Mouse (Mus musculus) limb, embryonic 13.5 days (tissue): Measurements from ENCODE around the gene Diexf. TPM values are rescaled to one million over a fixed set of nuclear protein-coding genes. Genes with fewer than 3 reads are reported as not detected.
A peak's percentile ranks its signal among the peaks of the same experiment; 100 is the strongest.

Experiments
- ATAC-seq: fragments of 200-750 bp; cut with Nextera tagmentation; 2 replicates; pipeline ENCODE4 v1.8.0; 2017; ENCODE audit warnings: low read depth, moderate number of reproducible peaks, moderate TSS enrichment; ENCODE audit not compliant: low FRiP score
- H3K27ac ChIP-seq: fragments of 300-500 bp; sonication (generic); 2 replicates; pipeline ENCODE4 v1.5.1; 2015; ENCODE audit warnings: inconsistent platforms, mild to moderate bottlenecking, moderate library complexity
- H3K27me3 ChIP-seq: fragments of 300-500 bp; sonication (generic); 2 replicates; pipeline ENCODE4 v1.6.1; 2015; ENCODE audit warnings: mild to moderate bottlenecking, inconsistent platforms
- H3K36me3 ChIP-seq: fragments of 300-500 bp; sonication (generic); 2 replicates; pipeline ENCODE4 v1.6.1; 2015; ENCODE audit warnings: inconsistent platforms, mild to moderate bottlenecking, moderate library complexity
- H3K4me1 ChIP-seq: fragments of 300-500 bp; sonication (generic); 2 replicates; pipeline ENCODE4 v1.6.1; 2015; ENCODE audit warnings: inconsistent platforms
- H3K4me2 ChIP-seq: fragments of 300-500 bp; sonication (generic); replicated peaks from 2 replicates; pipeline ENCODE4 v1.6.1; 2015; ENCODE audit warnings: inconsistent platforms, mild to moderate bottlenecking, moderate library complexity
- H3K4me3 ChIP-seq: fragments of 300-500 bp; sonication (generic); 2 replicates; pipeline ENCODE4 v1.5.1; 2015; ENCODE audit warnings: moderate library complexity, mild to moderate bottlenecking, inconsistent platforms
- H3K9ac ChIP-seq: fragments of 300-500 bp; sonication (generic); 2 replicates; pipeline ENCODE4 v1.6.1; 2015; ENCODE audit warnings: mild to moderate bottlenecking, inconsistent platforms
- H3K9me3 ChIP-seq: fragments of 300-500 bp; sonication (generic); 2 replicates; pipeline ENCODE4 v1.6.1; 2016; ENCODE audit warnings: inconsistent platforms
- WGBS: fragments of 180-500 bp; shearing (Covaris S2); methylation state at CpG from one replicate; pipeline ENCODE4 v1.1.7; 2015; 5-methylcytosine and 5-hydroxymethylcytosine counted together
- polyA plus RNA-seq: library from polyadenylated mRNA; unstranded; fragments of >200 nt; fragmentation: Nextera tagmentation; extraction: Ambion mirVana; gene quantifications from 2 replicates; pipeline ENCODE4 v1.2.1, GENCODE M21; 2015

Gene Diexf
- 9.4 and 10.4 TPM in 2 replicates for polyA plus RNA-seq

DNA sequence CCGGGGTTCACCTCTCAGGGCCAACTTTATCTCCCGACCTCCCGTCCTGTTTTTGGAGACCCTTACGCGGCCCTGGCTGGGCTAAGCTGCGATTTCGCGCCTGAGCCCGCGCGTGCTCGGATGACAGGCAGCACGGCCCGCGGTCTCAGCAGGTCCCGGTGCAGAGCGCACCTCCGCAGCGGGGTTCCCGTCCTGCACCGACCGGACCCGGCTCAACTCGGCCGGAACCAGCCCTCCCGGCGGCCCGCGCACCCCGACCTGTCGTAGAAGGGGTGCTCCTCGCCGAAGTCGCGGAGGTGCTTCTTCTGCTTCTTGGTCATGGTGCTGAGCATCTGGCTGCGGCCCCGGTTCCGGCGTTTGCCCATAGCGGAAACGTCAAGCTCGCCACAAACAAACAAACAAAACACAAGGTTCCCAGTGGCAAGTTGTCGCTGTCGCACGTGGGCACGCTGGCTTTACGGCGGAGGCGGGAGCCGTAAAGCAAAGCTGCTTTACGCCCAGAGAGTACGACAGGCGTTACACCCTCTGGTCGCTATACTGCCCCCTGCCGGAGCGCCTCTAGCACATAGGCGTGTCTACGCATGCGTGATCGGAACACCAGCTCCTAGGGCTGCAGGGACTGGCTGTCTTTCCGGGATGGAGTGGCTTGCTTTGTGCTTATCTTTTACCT, at the start of gene Diexf:
Gene Diexf, minus strand, starts transcription at position 487 of the 670 bp plus-strand sequence.
- Histone ChIP-seq H3K36me3 (peaks cover 25% of the 10 kb centered on the region), H3K9ac (peak within 1 kb of the TSS; percentile 89), H3K4me1 (peaks cover 11% of the 10 kb centered on the region), H3K27me3 (no peaks in the 10 kb centered on the region), H3K9me3 (no peaks in the 10 kb centered on the region), H3K4me2 (peak within 1 kb of the TSS; percentile 75), H3K27ac (no peak within 1 kb of the TSS), H3K4me3 (peak within 1 kb of the TSS; percentile 97)
- WGBS: under 1% methylated on average over 61 of the region's 61 CpGs
- ATAC-seq: peak; percentile 93

DNA sequence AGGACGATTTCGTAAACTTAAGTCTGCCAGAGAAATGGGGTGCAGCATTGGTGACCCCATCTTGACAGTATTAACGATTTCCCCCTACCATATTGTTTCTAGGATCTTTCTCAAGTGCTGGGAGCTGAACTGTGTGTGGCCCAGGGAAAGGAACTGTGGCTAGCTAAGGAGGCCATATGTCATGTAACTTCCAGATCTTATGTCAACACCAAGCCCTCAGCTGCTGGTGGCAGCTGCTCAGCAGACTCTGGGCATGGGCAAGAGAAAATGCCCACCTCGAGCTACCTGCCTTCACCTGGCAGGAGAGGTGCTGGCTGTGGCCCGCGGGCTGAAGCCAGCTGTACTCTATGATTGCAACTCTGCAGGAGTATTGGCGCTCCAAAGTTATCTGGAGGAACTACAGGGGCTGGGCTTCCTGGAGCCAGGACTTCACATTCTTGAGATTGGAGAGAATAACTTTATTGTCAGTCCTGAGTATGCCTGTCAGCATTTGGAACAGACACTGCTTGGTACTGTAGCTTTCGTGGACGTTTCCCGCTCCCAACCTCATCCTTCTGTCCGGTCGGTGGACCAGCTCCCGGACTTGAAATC, 44.2 kb upstream of the Diexf start:
- no peaks in the 10 kb centered on the region; the same call in none of the 2 replicates for H3K36me3 ChIP-seq
- peak overlapping the region; percentile 73 for H3K9ac ChIP-seq
- H3K4me2 ChIP-seq: peak overlapping the region; percentile 82
- peak overlapping the region; percentile 63 for H3K4me3 ChIP-seq
- no peak for ATAC-seq
- H3K9me3 ChIP-seq: no peaks in the 10 kb centered on the region
- H3K27me3 ChIP-seq: no peaks in the 10 kb centered on the region
- H3K27ac ChIP-seq: peak overlapping the region; percentile 83; the same call in 1 of the 2 replicates
- peaks cover 21% of the 10 kb centered on the region for H3K4me1 ChIP-seq
- WGBS: 89% methylated on average over 13 of the region's 13 CpGs

DNA sequence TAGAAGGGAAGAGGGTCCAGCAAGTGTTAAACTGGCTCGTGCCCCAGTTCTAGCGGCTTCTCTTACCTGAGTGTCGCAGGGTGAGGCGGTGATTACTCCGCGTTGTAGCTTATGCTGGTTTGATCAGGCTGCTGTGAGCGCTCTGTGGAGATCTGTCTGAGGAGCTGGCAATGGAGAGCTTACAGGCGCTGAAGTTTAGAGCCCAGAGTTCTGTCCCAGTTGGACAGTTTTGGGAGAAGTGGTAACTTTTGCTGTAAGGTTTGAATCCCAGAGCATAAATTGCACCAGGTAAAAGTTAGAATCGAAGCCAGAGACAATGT, 43.7 kb upstream of the Diexf start:
- H3K27me3 ChIP-seq: no peaks in the 10 kb centered on the region
- H3K9ac ChIP-seq: peak overlapping the region; percentile 73
- ATAC-seq: no peak
- H3K4me3 ChIP-seq: peak overlapping the region; percentile 63
- peak overlapping the region; percentile 83 for H3K27ac ChIP-seq
- peak overlapping the region; percentile 82 for H3K4me2 ChIP-seq
- 19% methylated on average over 9 of the region's 9 CpGs for WGBS
- no peaks in the 10 kb centered on the region for H3K9me3 ChIP-seq
- no peaks in the 10 kb centered on the region; the same call in none of the 2 replicates for H3K36me3 ChIP-seq
- H3K4me1 ChIP-seq: peaks cover 21% of the 10 kb centered on the region

DNA sequence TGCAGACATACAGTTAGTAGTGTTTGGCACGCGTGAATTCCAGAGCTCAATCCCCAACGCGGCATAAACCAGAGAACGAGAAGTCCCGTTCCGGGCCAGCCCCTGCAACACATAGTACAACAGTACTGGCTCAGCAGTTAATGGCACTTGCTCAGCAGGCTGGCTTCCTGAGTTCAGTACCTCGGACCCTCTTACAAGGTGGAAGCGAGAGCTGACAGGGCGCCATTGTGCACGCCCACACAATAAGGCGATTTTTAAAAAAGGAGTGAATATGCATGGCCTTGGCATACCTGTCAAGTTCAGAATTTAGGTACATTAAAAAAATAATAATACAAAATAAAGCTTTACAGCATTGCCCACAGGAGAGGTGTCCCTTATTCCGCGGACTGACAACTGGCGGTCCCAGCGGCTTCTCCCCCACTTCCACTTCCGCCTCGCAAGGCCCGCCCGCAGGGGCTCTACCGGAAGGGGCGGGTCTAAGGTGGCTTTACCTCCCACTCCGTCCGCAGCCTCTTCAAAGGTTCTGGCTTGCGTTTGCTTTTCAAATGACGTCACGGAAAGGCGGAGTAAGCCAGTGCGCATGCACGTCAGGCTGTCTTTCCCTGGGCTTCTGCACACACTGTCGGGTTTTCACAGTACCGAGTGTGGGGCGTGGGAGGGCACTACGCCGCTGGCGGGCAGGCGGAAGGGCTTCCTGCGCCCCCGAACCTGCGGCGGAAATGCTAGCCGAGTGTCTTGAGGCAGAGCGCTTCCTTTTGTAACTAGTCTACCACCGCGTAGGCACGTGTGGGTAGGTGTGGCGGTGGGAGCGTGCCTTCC, 43.1 kb upstream of the Diexf start:
- no peaks in the 10 kb centered on the region; the same call in none of the 2 replicates for H3K36me3 ChIP-seq

GRCm38 (mm10) chr1:193169856-193170255, 39.8 kb upstream of the Diexf start:
- no peaks in the 10 kb centered on the region for H3K36me3 ChIP-seq
- H3K27ac ChIP-seq: no peak overlapping the region
- H3K4me3 ChIP-seq: no peak overlapping the region
- H3K27me3 ChIP-seq: no peaks in the 10 kb centered on the region
- peaks cover 20% of the 10 kb centered on the region for H3K4me1 ChIP-seq
- no peak overlapping the region for H3K4me2 ChIP-seq
- no peak for ATAC-seq
- H3K9ac ChIP-seq: no peak overlapping the region
- no peaks in the 10 kb centered on the region for H3K9me3 ChIP-seq
- 79% methylated on average over 2 of the region's 2 CpGs for WGBS

More for the DNA sequence above, 43.1 kb upstream of the Diexf start:
- H3K27me3 ChIP-seq: no peaks in the 10 kb centered on the region
- peak overlapping the region; percentile 63 for H3K4me3 ChIP-seq
- H3K27ac ChIP-seq: peak overlapping the region; percentile 83
- H3K4me1 ChIP-seq: peaks cover 21% of the 10 kb centered on the region
- peak; percentile 99 for ATAC-seq
- WGBS: under 1% methylated on average over 48 of the region's 48 CpGs
- peak overlapping the region; percentile 82 for H3K9ac ChIP-seq
- peak overlapping the region; percentile 82 for H3K4me2 ChIP-seq
- H3K9me3 ChIP-seq: no peaks in the 10 kb centered on the region

GRCm38 (mm10) chr1:193169228-193169627, 39.2 kb upstream of the Diexf start:
- no peak for ATAC-seq

DNA sequence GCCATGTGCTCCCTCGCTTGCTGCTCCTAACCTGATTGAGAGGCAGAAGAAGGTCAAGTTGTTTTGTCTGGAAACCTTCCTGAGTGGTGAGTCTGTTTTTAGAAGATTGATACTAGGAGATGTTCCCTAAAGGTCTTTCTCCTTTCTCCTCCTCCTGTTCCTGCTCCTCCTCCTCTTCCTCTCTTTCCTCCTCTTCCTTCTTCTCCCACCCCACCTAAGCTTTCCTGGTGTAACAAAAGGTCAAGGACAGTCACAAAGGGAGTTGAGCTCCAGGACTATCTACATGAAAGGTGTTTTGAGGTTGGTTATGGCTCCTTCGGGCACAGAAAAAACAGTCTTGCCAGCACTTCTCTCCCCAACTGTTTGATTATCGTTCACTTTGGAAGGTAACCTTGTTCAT, 37.7 kb upstream of the Diexf start, which contains the start of gene A130010J15Rik:
Gene A130010J15Rik, plus strand, starts transcription at position 301 of the 400 bp plus-strand sequence.
- no peaks in the 10 kb centered on the region for H3K9me3 ChIP-seq
- H3K27me3 ChIP-seq: no peaks in the 10 kb centered on the region
- no peaks in the 10 kb centered on the region for H3K36me3 ChIP-seq
- no peak for ATAC-seq
- no peak within 1 kb of the TSS for H3K4me3 ChIP-seq
- H3K9ac ChIP-seq: no peak within 1 kb of the TSS
- no peak within 1 kb of the TSS for H3K4me2 ChIP-seq
- H3K27ac ChIP-seq: no peak within 1 kb of the TSS
- WGBS: 93% methylated on average over 3 of the region's 3 CpGs
- H3K4me1 ChIP-seq: peaks cover 8% of the 10 kb centered on the region

More at GRCm38 (mm10) chr1:193169228-193169627, 39.2 kb upstream of the Diexf start:
- H3K27ac ChIP-seq: no peak overlapping the region
- no peaks in the 10 kb centered on the region for H3K27me3 ChIP-seq
- H3K4me2 ChIP-seq: no peak overlapping the region
- no peaks in the 10 kb centered on the region for H3K9me3 ChIP-seq
- no peak overlapping the region for H3K4me3 ChIP-seq
- WGBS: 76% methylated on average over 7 of the region's 7 CpGs
- peaks cover 14% of the 10 kb centered on the region for H3K4me1 ChIP-seq
- no peaks in the 10 kb centered on the region for H3K36me3 ChIP-seq
- H3K9ac ChIP-seq: no peak overlapping the region

- peak overlapping the region; percentile 26 for H3K4me3 ChIP-seq
- WGBS: 15% methylated on average over 18 of the region's 18 CpGs
- H3K36me3 ChIP-seq: no peaks in the 10 kb centered on the region
- peak overlapping the region; percentile 39; the same call in 1 of the 2 replicates for H3K9ac ChIP-seq
- ATAC-seq: no peak
- H3K4me2 ChIP-seq: peak overlapping the region; percentile 58
- H3K9me3 ChIP-seq: no peaks in the 10 kb centered on the region
- H3K4me1 ChIP-seq: peaks cover 24% of the 10 kb centered on the region
- peaks cover 2% of the 10 kb centered on the region for H3K27me3 ChIP-seq
- no peak overlapping the region for H3K27ac ChIP-seq
These were observed 30.4 kb upstream of the Diexf start for GRCm38 (mm10) chr1:193160317-193161032.

- Histone ChIP-seq H3K36me3 (no peaks in the 10 kb centered on the region), H3K4me3 (no peak overlapping the region), H3K4me1 (peaks cover 24% of the 10 kb centered on the region), H3K27me3 (peaks cover 11% of the 10 kb centered on the region), H3K4me2 (no peak overlapping the region), H3K9ac (no peak overlapping the region), H3K9me3 (no peaks in the 10 kb centered on the region), H3K27ac (no peak overlapping the region)
- no peak for ATAC-seq
- whole genome bisulfite sequencing: 56% methylated on average over 1 of the region's 1 CpGs
These were observed 29.5 kb upstream of the Diexf start for GRCm38 (mm10) chr1:193159613-193160012.

- Histone ChIP-seq H3K4me1 (peaks cover 24% of the 10 kb centered on the region), H3K4me3 (no peak overlapping the region), H3K9ac (no peak overlapping the region), H3K9me3 (no peaks in the 10 kb centered on the region), H3K27me3 (peaks cover 15% of the 10 kb centered on the region), H3K36me3 (no peaks in the 10 kb centered on the region), H3K27ac (no peak overlapping the region), H3K4me2 (no peak overlapping the region)
- WGBS: 27% methylated on average over 3 of the region's 3 CpGs
- ATAC-seq: no peak
These were observed 29.1 kb upstream of the Diexf start for GRCm38 (mm10) chr1:193159163-193159562.

DNA sequence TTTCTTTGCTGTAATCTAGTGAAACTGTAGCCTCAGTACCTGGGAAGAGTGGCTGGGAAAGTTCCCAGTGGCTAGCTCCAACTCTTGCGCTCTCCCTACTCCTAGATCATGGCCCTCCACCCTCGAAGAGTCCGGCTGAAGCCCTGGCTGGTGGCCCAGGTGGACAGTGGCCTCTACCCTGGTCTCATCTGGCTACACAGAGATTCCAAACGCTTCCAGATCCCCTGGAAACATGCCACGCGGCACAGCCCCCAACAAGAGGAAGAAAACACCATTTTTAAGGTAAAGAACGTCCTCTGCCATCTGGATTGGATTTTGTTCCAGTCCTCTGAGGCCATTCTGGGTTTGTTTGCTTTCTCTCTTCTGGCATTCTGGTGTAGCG, 27.0 kb upstream of the Diexf start:
- no peak overlapping the region for H3K4me3 ChIP-seq
- H3K4me2 ChIP-seq: peak overlapping the region; percentile 16; the same call in 1 of the 2 replicates
- H3K9ac ChIP-seq: no peak overlapping the region
- peaks cover 36% of the 10 kb centered on the region for H3K27me3 ChIP-seq
- peaks cover 39% of the 10 kb centered on the region for H3K4me1 ChIP-seq
- no peaks in the 10 kb centered on the region for H3K36me3 ChIP-seq
- H3K9me3 ChIP-seq: no peaks in the 10 kb centered on the region
- no peak for ATAC-seq
- WGBS: 55% methylated on average over 8 of the region's 8 CpGs
- peak overlapping the region; percentile 22; the same call in 1 of the 2 replicates for H3K27ac ChIP-seq
